Mouse (Mus musculus): ENCODE measurements around the gene Dctd. TPM values are rescaled to one million over a fixed set of nuclear protein-coding genes. Genes with fewer than 3 reads are reported as not detected.
"Not testable (repeated sequence)": the region's sequence is repeated elsewhere in the genome, so short reads cannot be mapped to it uniquely, and the experiment has no call there.

The Dctd gene
- polyA plus RNA-seq, 1 experiment = not detected

GRCm38 (mm10) chr8:48158560-48159217 lies 59.8 kb downstream of the Dctd start:
- H3K27ac ChIP-seq (ENCODE audit: insufficient read depth, low read depth, low read length) = no peak overlapping the region
- 70% methylated on average over 15 of the region's 15 CpGs for WGBS
- H3K4me1 ChIP-seq (ENCODE audit: control insufficient read depth, insufficient read depth, low read length) = peaks cover 2% of the 10 kb centered on the region
- TF ChIP-seq POLR2A (IDR thresholded peaks at IDR 0.05; ENCODE audit: insufficient read depth, low read depth, low read length) = no peak
- TF ChIP-seq CTCF (IDR thresholded peaks at IDR 0.05; ENCODE audit: insufficient read depth, low read depth, low read length) = no peak
- no peak overlapping the region for H3K4me3 ChIP-seq (ENCODE audit: insufficient read depth, low read depth, low read length)

GRCm38 (mm10) chr8:48177406-48177805 lies 78.5 kb downstream of the Dctd start:
- H3K27ac ChIP-seq (ENCODE audit: insufficient read depth, low read depth, low read length) = no peak overlapping the region
- WGBS = 84% methylated on average over 4 of the region's 4 CpGs
- H3K4me3 ChIP-seq (ENCODE audit: insufficient read depth, low read depth, low read length) = no peak overlapping the region
- no peak for TF ChIP-seq CTCF (IDR thresholded peaks at IDR 0.05; ENCODE audit: insufficient read depth, low read depth, low read length)
- TF ChIP-seq POLR2A (IDR thresholded peaks at IDR 0.05; ENCODE audit: insufficient read depth, low read depth, low read length) = no peak
- no peaks in the 10 kb centered on the region for H3K4me1 ChIP-seq (ENCODE audit: control insufficient read depth, insufficient read depth, low read length)

- H3K27ac ChIP-seq (ENCODE audit: insufficient read depth, low read depth, low read length) = no peak overlapping the region
- WGBS = 98% methylated on average over 1 of the region's 1 CpGs
- TF ChIP-seq POLR2A (IDR thresholded peaks at IDR 0.05; ENCODE audit: insufficient read depth, low read depth, low read length) = no peak
- no peak for TF ChIP-seq CTCF (IDR thresholded peaks at IDR 0.05; ENCODE audit: insufficient read depth, low read depth, low read length)
- no peak overlapping the region for H3K4me3 ChIP-seq (ENCODE audit: insufficient read depth, low read depth, low read length)
- no peaks in the 10 kb centered on the region for H3K4me1 ChIP-seq (ENCODE audit: control insufficient read depth, insufficient read depth, low read length)
Measured at GRCm38 (mm10) chr8:48177876-48178275, 79.0 kb downstream of the Dctd start.

- no peaks in the 10 kb centered on the region for H3K4me1 ChIP-seq (ENCODE audit: control insufficient read depth, insufficient read depth, low read length)
Measured at GRCm38 (mm10) chr8:48178993-48179392, 80.1 kb downstream of the Dctd start.

GRCm38 (mm10) chr8:48180146-48180545 lies 81.3 kb downstream of the Dctd start:
- 96% methylated on average over 9 of the region's 9 CpGs for WGBS
- H3K4me1 ChIP-seq (ENCODE audit: control insufficient read depth, insufficient read depth, low read length); H3K4me3 ChIP-seq (ENCODE audit: insufficient read depth, low read depth, low read length); H3K27ac ChIP-seq (ENCODE audit: insufficient read depth, low read depth, low read length): not testable (repeated sequence)

More at GRCm38 (mm10) chr8:48178993-48179392, 80.1 kb downstream of the Dctd start:
- WGBS = 66% methylated on average over 4 of the region's 4 CpGs
- TF ChIP-seq POLR2A (IDR thresholded peaks at IDR 0.05; ENCODE audit: insufficient read depth, low read depth, low read length) (no peak), CTCF (IDR thresholded peaks at IDR 0.05; ENCODE audit: insufficient read depth, low read depth, low read length) (no peak)
- Histone ChIP-seq H3K4me3 (ENCODE audit: insufficient read depth, low read depth, low read length) (no peak overlapping the region), H3K27ac (ENCODE audit: insufficient read depth, low read depth, low read length) (no peak overlapping the region)

- TF ChIP-seq CTCF (IDR thresholded peaks at IDR 0.05; ENCODE audit: insufficient read depth, low read depth, low read length) (no peak), POLR2A (IDR thresholded peaks at IDR 0.05; ENCODE audit: insufficient read depth, low read depth, low read length) (no peak)
- Histone ChIP-seq H3K4me3 (ENCODE audit: insufficient read depth, low read depth, low read length) (no peak overlapping the region), H3K4me1 (ENCODE audit: control insufficient read depth, insufficient read depth, low read length) (no peaks in the 10 kb centered on the region), H3K27ac (ENCODE audit: insufficient read depth, low read depth, low read length) (no peak overlapping the region)
- 98% methylated on average over 3 of the region's 3 CpGs for WGBS
Measured at GRCm38 (mm10) chr8:48181000-48181399, 82.1 kb downstream of the Dctd start.

GRCm38 (mm10) chr8:48183758-48184157 lies 84.9 kb downstream of the Dctd start:
- Histone ChIP-seq H3K27ac (ENCODE audit: insufficient read depth, low read depth, low read length) (no peak overlapping the region), H3K4me1 (ENCODE audit: control insufficient read depth, insufficient read depth, low read length) (no peaks in the 10 kb centered on the region), H3K4me3 (ENCODE audit: insufficient read depth, low read depth, low read length) (no peak overlapping the region)
- no peak for TF ChIP-seq CTCF (IDR thresholded peaks at IDR 0.05; ENCODE audit: insufficient read depth, low read depth, low read length)
- TF ChIP-seq POLR2A (IDR thresholded peaks at IDR 0.05; ENCODE audit: insufficient read depth, low read depth, low read length) = no peak
- WGBS = 78% methylated on average over 7 of the region's 7 CpGs

GRCm38 (mm10) chr8:48188586-48188985 lies 89.7 kb downstream of the Dctd start:
- no peaks in the 10 kb centered on the region for H3K4me1 ChIP-seq (ENCODE audit: control insufficient read depth, insufficient read depth, low read length)
- no peak overlapping the region for H3K27ac ChIP-seq (ENCODE audit: insufficient read depth, low read depth, low read length)
- H3K4me3 ChIP-seq (ENCODE audit: insufficient read depth, low read depth, low read length) = no peak overlapping the region
- WGBS = over 99% methylated on average over 12 of the region's 12 CpGs
- TF ChIP-seq POLR2A (IDR thresholded peaks at IDR 0.05; ENCODE audit: insufficient read depth, low read depth, low read length) (no peak), CTCF (IDR thresholded peaks at IDR 0.05; ENCODE audit: insufficient read depth, low read depth, low read length) (no peak)

- no peak for TF ChIP-seq POLR2A (IDR thresholded peaks at IDR 0.05; ENCODE audit: insufficient read depth, low read depth, low read length)
- no peak for TF ChIP-seq CTCF (IDR thresholded peaks at IDR 0.05; ENCODE audit: insufficient read depth, low read depth, low read length)
- Histone ChIP-seq H3K4me3 (ENCODE audit: insufficient read depth, low read depth, low read length) (no peak overlapping the region), H3K4me1 (ENCODE audit: control insufficient read depth, insufficient read depth, low read length) (no peaks in the 10 kb centered on the region), H3K27ac (ENCODE audit: insufficient read depth, low read depth, low read length) (no peak overlapping the region)
- WGBS = 95% methylated on average over 9 of the region's 9 CpGs
Measured at GRCm38 (mm10) chr8:48195971-48196370, 97.1 kb downstream of the Dctd start.

GRCm38 (mm10) chr8:48199171-48199570 lies 100.3 kb downstream of the Dctd start:
- H3K27ac ChIP-seq (ENCODE audit: insufficient read depth, low read depth, low read length) = no peak overlapping the region
- no peaks in the 10 kb centered on the region for H3K4me1 ChIP-seq (ENCODE audit: control insufficient read depth, insufficient read depth, low read length)
- TF ChIP-seq CTCF (IDR thresholded peaks at IDR 0.05; ENCODE audit: insufficient read depth, low read depth, low read length) = no peak
- no peak for TF ChIP-seq POLR2A (IDR thresholded peaks at IDR 0.05; ENCODE audit: insufficient read depth, low read depth, low read length)
- H3K4me3 ChIP-seq (ENCODE audit: insufficient read depth, low read depth, low read length) = no peak overlapping the region
- WGBS = 66% methylated on average over 9 of the region's 9 CpGs

All from olfactory bulb, adult 2 months (tissue).